15 mouse cellular contexts compared by ENCODE assay signal in the genomic region with DNA sequence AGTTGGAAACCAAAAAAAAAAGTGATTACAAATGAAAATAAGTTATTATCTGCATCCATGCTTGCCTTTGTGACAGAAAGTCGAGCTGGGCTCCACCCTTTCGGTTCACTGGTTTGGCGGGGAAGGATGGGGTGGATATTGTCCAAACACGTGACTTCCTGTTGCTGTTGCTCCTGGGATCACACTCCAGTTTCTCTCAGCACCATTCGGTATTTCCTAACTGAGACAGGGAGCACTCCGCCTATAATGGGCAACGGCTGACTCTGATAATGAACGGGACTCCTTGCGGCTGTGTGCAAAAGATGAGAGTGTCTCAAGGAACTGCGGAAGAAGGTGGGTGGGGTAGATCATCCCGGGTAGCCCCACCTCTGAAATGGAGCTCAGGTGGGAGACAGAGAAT. TPM values are rescaled to one million over a fixed set of nuclear protein-coding genes. Genes with fewer than 3 reads are reported as not detected.
DNase-seq lines count a peak whose midpoint lies in the region; ATAC-seq and TF ChIP-seq lines count a peak whose summit lies in the region.
"Had no signal": no experiment of that assay in that cellular context is flagged by ENCODE, and none has a peak within 500 bp of the region (broad histone marks: within the 10 kb centered on the region; RNA-seq: fewer than 3 reads in every experiment).

No protein-coding gene starts in this region.

- no peak overlapping the region for H3K27ac ChIP-seq in heart, embryonic 12.5 days (ENCODE audit: poor library complexity, severe bottlenecking)
- no peak overlapping the region for H3K27ac ChIP-seq in testis, adult 2 months (ENCODE audit: control insufficient read depth, insufficient read depth, low read depth, low read length)
- H3K27ac ChIP-seq in heart, embryonic 16.5 days (ENCODE audit: low read length) = no peak overlapping the region

- no peak overlapping the region for H3K9ac ChIP-seq in heart, embryonic 12.5 days
- H3K9ac ChIP-seq in heart, embryonic 16.5 days (ENCODE audit: low read length) = no peak overlapping the region

- no peaks in the 10 kb centered on the region for H3K36me3 ChIP-seq in heart, embryonic 12.5 days
- no peaks in the 10 kb centered on the region for H3K36me3 ChIP-seq in testis, adult 2 months (ENCODE audit: control insufficient read depth, insufficient read depth, low read length)
- H3K36me3 ChIP-seq in heart, embryonic 16.5 days (ENCODE audit: control insufficient read depth, insufficient read depth) = no peaks in the 10 kb centered on the region

- no peaks in the 10 kb centered on the region for H3K9me3 ChIP-seq in heart, embryonic 12.5 days (replicated peaks)
- no peaks in the 10 kb centered on the region for H3K9me3 ChIP-seq in heart, embryonic 16.5 days (replicated peaks; ENCODE audit: control insufficient read depth, low read length)

- 0 out of 2 replicates have a peak, but pooled peaks cover 5% of the 10 kb centered on the region for H3K27me3 ChIP-seq in heart, embryonic 12.5 days (replicated peaks)
- H3K27me3 ChIP-seq in testis, adult 2 months (ENCODE audit: control insufficient read depth, insufficient read depth, low read length) = no peaks in the 10 kb centered on the region
- no peaks in the 10 kb centered on the region for H3K27me3 ChIP-seq in heart, embryonic 16.5 days (ENCODE audit: control insufficient read depth, insufficient read depth, low read length)

- TF ChIP-seq POLR2A in testis, adult 2 months (IDR thresholded peaks at IDR 0.05; ENCODE audit: control insufficient read depth, low read depth, low read length) = no peak

- 70% methylated on average over 11 of the region's 11 CpGs for WGBS in heart, embryonic 12.5 days
- WGBS in heart, embryonic 16.5 days = 66% methylated on average over 11 of the region's 11 CpGs

- DNase-seq in heart, adult 18-20 months = peak; percentile 83 to 90
- DNase-seq in testis, postnatal 14 days (ENCODE audit: low spot score) = no peak
- no peak for DNase-seq in embryo, embryonic 10 days (ENCODE audit: low spot score)
- no peak for DNase-seq in c-Kit-positive CD71-positive TER-119-positive erythroid progenitor cells, embryonic 14.5 days (ENCODE audit: low spot score)

- no peak overlapping the region for H3K4me3 ChIP-seq in heart, embryonic 12.5 days
- H3K4me3 ChIP-seq in testis, adult 2 months (ENCODE audit: control insufficient read depth, low read depth, low read length) = peak overlapping the region; percentile 48
- no peak overlapping the region for H3K4me3 ChIP-seq in heart, embryonic 16.5 days (ENCODE audit: low read length)
- H3K4me3 ChIP-seq: erythroblast, embryonic 14.5 days had no signal

- H3K4me1 ChIP-seq in heart, embryonic 12.5 days (replicated peaks) = peaks cover 18% of the 10 kb centered on the region
- H3K4me1 ChIP-seq in testis, adult 2 months (ENCODE audit: control insufficient read depth, insufficient read depth, low read length) = peaks cover 5% of the 10 kb centered on the region
- H3K4me1 ChIP-seq in heart, embryonic 16.5 days (ENCODE audit: control insufficient read depth, insufficient read depth, low read length) = peaks cover 8% of the 10 kb centered on the region

- no peak overlapping the region for H3K4me2 ChIP-seq in heart, embryonic 12.5 days
- peak overlapping the region; percentile 66; the same call in 1 of the 2 replicates for H3K4me2 ChIP-seq in heart, embryonic 16.5 days (ENCODE audit: low read depth, low read length)

- no peak for TF ChIP-seq CTCF in testis, adult 2 months (IDR thresholded peaks at IDR 0.05; ENCODE audit: control insufficient read depth, insufficient read depth, insufficient replicate concordance, low read depth, low read length)

- ATAC-seq in heart, embryonic 12.5 days (ENCODE audit: insufficient number of reproducible peaks, low FRiP score) = no peak
- no peak for ATAC-seq in heart, embryonic 16.5 days (replicated peaks; ENCODE audit: extremely low read depth, insufficient read depth, low FRiP score)
- no peak for ATAC-seq in megakaryocyte progenitor cell, adult 5-6 weeks (replicated peaks; ENCODE audit: poor library complexity)

RNA-seq across cellular contexts. Expression of gene Drd3, which starts 43.2 kb away (rescaled TPM):
- not detected for total RNA-seq in heart, adult 18-20 months (2021)
- polyA plus RNA-seq in heart, embryonic 12.5 days (2016; fragmentation: Nextera tagmentation; extraction: Ambion mirVana) = not detected in 2 replicates
- not detected in 2 replicates for polyA plus RNA-seq in testis, adult 2 months (2012; rRNA removed)
- polyA plus RNA-seq in heart, embryonic 16.5 days (2015; fragmentation: Nextera tagmentation; extraction: Ambion mirVana) = not detected in 2 replicates
- not detected in 2 replicates for total RNA-seq in megakaryocyte progenitor cell, adult 5-6 weeks (2015)
- not detected in 2 replicates for total RNA-seq in megakaryocyte progenitor cell, adult 5-6 weeks (2017)
- total RNA-seq: common myeloid progenitor, adult 5-6 weeks; hematopoietic stem cell, adult 5-6 weeks; monocyte, adult 5-6 weeks had no signal
- polyA plus RNA-seq: C2C12; erythroblast, embryonic 14.5 days; liver, embryonic 16.5 days had no signal

RNA-seq across cellular contexts. Expression of gene Tigit, which starts 46.7 kb away (rescaled TPM):
- total RNA-seq in heart, adult 18-20 months (2021) = not detected
- not detected in 2 replicates for polyA plus RNA-seq in heart, embryonic 12.5 days (2016; fragmentation: Nextera tagmentation; extraction: Ambion mirVana)
- polyA plus RNA-seq in testis, adult 2 months (2012; rRNA removed) = 0.12 TPM in 1 of 2 replicates, not detected in the other
- 0.21 TPM in 1 of 2 replicates, not detected in the other for polyA plus RNA-seq in heart, embryonic 16.5 days (2015; fragmentation: Nextera tagmentation; extraction: Ambion mirVana)
- not detected in 2 replicates for total RNA-seq in megakaryocyte progenitor cell, adult 5-6 weeks (2015)
- total RNA-seq in megakaryocyte progenitor cell, adult 5-6 weeks (2017) = not detected in 2 replicates
- total RNA-seq: common myeloid progenitor, adult 5-6 weeks; hematopoietic stem cell, adult 5-6 weeks; left cerebral cortex, postnatal 14 days had no signal
- polyA plus RNA-seq: erythroblast, embryonic 14.5 days; liver, embryonic 16.5 days had no signal

Comparison
In these comparisons a context has a peak if more than half of its experiments do, and no peak if none do; other contexts are left out.
1. DNase-seq: peak in heart, adult 18-20 months (2 of 2); none in testis, postnatal 14 days (single experiment), embryo, embryonic 10 days (single experiment) and c-Kit-positive CD71-positive TER-119-positive erythroid progenitor cells, embryonic 14.5 days (single experiment).